Mouse (Mus musculus): Measurements from ENCODE around the gene Noct.
"Not testable (repeated sequence)": the region's sequence is repeated elsewhere in the genome, so short reads cannot be mapped to it uniquely, and the experiment has no call there.

Noct gene

GRCm38 (mm10) chr3:51224363-51225225 is at the start of gene Noct:
TSS of gene Noct (plus strand) at chr3:51224447.
- ATAC-seq (ENCODE audit: low TSS enrichment) = peak; percentile 87

GRCm38 (mm10) chr3:51178158-51178557 is 46.1 kb upstream of the Noct start:
- ATAC-seq (ENCODE audit: low TSS enrichment) = peak; percentile 86

GRCm38 (mm10) chr3:51179460-51180146 is 44.6 kb upstream of the Noct start:
- ATAC-seq (ENCODE audit: low TSS enrichment) = peak; percentile 80

- ATAC-seq (ENCODE audit: low TSS enrichment) = no peak
Observed at GRCm38 (mm10) chr3:51180341-51180940, 43.8 kb upstream of the Noct start.

GRCm38 (mm10) chr3:51182455-51182854 is 41.8 kb upstream of the Noct start:
- no peak for ATAC-seq (ENCODE audit: low TSS enrichment)

GRCm38 (mm10) chr3:51183508-51183907 is 40.7 kb upstream of the Noct start:
- not testable (repeated sequence) for ATAC-seq (ENCODE audit: low TSS enrichment)

GRCm38 (mm10) chr3:51183967-51184366 is 40.3 kb upstream of the Noct start:
- not testable (repeated sequence) for ATAC-seq (ENCODE audit: low TSS enrichment)

GRCm38 (mm10) chr3:51184715-51185114 is 39.5 kb upstream of the Noct start:
- no peak for ATAC-seq (ENCODE audit: low TSS enrichment)

GRCm38 (mm10) chr3:51185406-51185805 is 38.8 kb upstream of the Noct start:
- ATAC-seq (ENCODE audit: low TSS enrichment) = peak; percentile 44; the same call in 1 of the 2 replicates

- no peak for ATAC-seq (ENCODE audit: low TSS enrichment)
Observed at GRCm38 (mm10) chr3:51194075-51194474, 30.2 kb upstream of the Noct start.

- ATAC-seq (ENCODE audit: low TSS enrichment) = peak; percentile 96
Observed at GRCm38 (mm10) chr3:51195321-51195720, 28.9 kb upstream of the Noct start.

GRCm38 (mm10) chr3:51195736-51196135 is 28.5 kb upstream of the Noct start:
- no peak; the same call in 1 of the 2 replicates for ATAC-seq (ENCODE audit: low TSS enrichment)

GRCm38 (mm10) chr3:51196724-51197111 is 27.5 kb upstream of the Noct start:
- ATAC-seq (ENCODE audit: low TSS enrichment) = no peak

GRCm38 (mm10) chr3:51197112-51197731 is 27.0 kb upstream of the Noct start:
- no peak for ATAC-seq (ENCODE audit: low TSS enrichment)

GRCm38 (mm10) chr3:51198291-51198690 is 26.0 kb upstream of the Noct start:
- peak; percentile 60 for ATAC-seq (ENCODE audit: low TSS enrichment)

- no peak for ATAC-seq (ENCODE audit: low TSS enrichment)
Observed at GRCm38 (mm10) chr3:51199130-51199529, 25.1 kb upstream of the Noct start.

- ATAC-seq (ENCODE audit: low TSS enrichment) = no peak
Observed at GRCm38 (mm10) chr3:51200311-51200710, 23.9 kb upstream of the Noct start.

GRCm38 (mm10) chr3:51200894-51201293 is 23.4 kb upstream of the Noct start:
- ATAC-seq (ENCODE audit: low TSS enrichment) = no peak

GRCm38 (mm10) chr3:51201986-51202385 is 22.3 kb upstream of the Noct start:
- ATAC-seq (ENCODE audit: low TSS enrichment) = no peak

- no peak for ATAC-seq (ENCODE audit: low TSS enrichment)
Observed at GRCm38 (mm10) chr3:51202491-51202987, 21.7 kb upstream of the Noct start.

- ATAC-seq (ENCODE audit: low TSS enrichment) = no peak
Observed at GRCm38 (mm10) chr3:51203906-51204305, 20.3 kb upstream of the Noct start.

- ATAC-seq (ENCODE audit: low TSS enrichment) = no peak
Observed at GRCm38 (mm10) chr3:51204441-51204840, 19.8 kb upstream of the Noct start.

Data from frontal cortex, adult (tissue).